Mouse (Mus musculus) small intestine, adult 2 months (tissue): ENCODE data around the gene Hist1h4m. TPM values are rescaled to one million over a fixed set of nuclear protein-coding genes. Genes with fewer than 3 reads are reported as not detected.
"Not testable (repeated sequence)": the region's sequence is repeated elsewhere in the genome, so short reads cannot be mapped to it uniquely, and the experiment has no call there.

Experiments used
- H3K27ac ChIP-seq: fragments of 200-500 bp; 2 replicates; pipeline ENCODE4 v1.5.1; 2012; ENCODE audit warnings: low read depth, low read length, control low read depth, inconsistent platforms; ENCODE audit not compliant: insufficient read depth
- H3K27me3 ChIP-seq: fragments of 200-500 bp; 2 replicates; pipeline ENCODE4 v1.6.1; 2012; ENCODE audit warnings: mild to moderate bottlenecking, moderate library complexity, low read length, inconsistent platforms; ENCODE audit not compliant: control insufficient read depth, insufficient read depth
- H3K36me3 ChIP-seq: fragments of 200-500 bp; 2 replicates; pipeline ENCODE4 v1.6.1; 2012; ENCODE audit warnings: mild to moderate bottlenecking, low read length, control low read depth, inconsistent platforms; ENCODE audit not compliant: control insufficient read depth, insufficient read depth
- H3K4me1 ChIP-seq: fragments of 200-500 bp; 2 replicates; pipeline ENCODE4 v1.6.1; 2012; ENCODE audit warnings: low read length, inconsistent platforms, mixed read lengths; ENCODE audit not compliant: control insufficient read depth, insufficient read depth, insufficient read length
- H3K4me3 ChIP-seq: fragments of 200-500 bp; 2 replicates; pipeline ENCODE4 v1.5.1; 2012; ENCODE audit warnings: low read depth, mild to moderate bottlenecking, control low read depth, inconsistent platforms, low read length, moderate library complexity
- CTCF ChIP-seq: fragments of 200-500 bp; IDR thresholded peaks from 2 replicates; pipeline ENCODE4 v1.5.1; 2012; ENCODE audit warnings: low read depth, mild to moderate bottlenecking, control low read depth, inconsistent platforms, low read length, moderate library complexity, mixed read lengths; ENCODE audit not compliant: insufficient replicate concordance, insufficient read length; ENCODE audit errors: extremely low read depth
- POLR2A ChIP-seq: fragments of 200-500 bp; IDR thresholded peaks from 2 replicates; pipeline ENCODE4 v1.6.1; 2012; ENCODE audit warnings: low read depth, mild to moderate bottlenecking, control low read depth, inconsistent platforms, low read length, moderate library complexity
- WGBS: fragments of 180-500 bp; shearing (Covaris S2); methylation state at CpG from one replicate; pipeline ENCODE4 v1.1.7; 2018; 5-methylcytosine and 5-hydroxymethylcytosine counted together
- polyA plus RNA-seq: library from polyadenylated mRNA; depleted of rRNA; stranded (reverse); fragments of >200 nt; gene quantifications from 2 replicates; pipeline ENCODE4 v1.2.3, GENCODE M21; 2012

The Hist1h4m gene
- polyA plus RNA-seq, 1 experiment: 16.0 TPM

GRCm38 (mm10) chr13:21790601-21791283 is 20.8 kb upstream of the Hist1h4m start:
- Histone ChIP-seq H3K4me3 (peak overlapping the region; percentile 35), H3K36me3 (no peaks in the 10 kb centered on the region), H3K27me3 (no peaks in the 10 kb centered on the region), H3K4me1 (no peaks in the 10 kb centered on the region), H3K27ac (no peak overlapping the region)
- 12% methylated on average over 18 of the region's 18 CpGs for WGBS
- TF ChIP-seq POLR2A (no peak), CTCF (no peak)

GRCm38 (mm10) chr13:21795584-21795983 is 16.0 kb upstream of the Hist1h4m start:
- WGBS: 92% methylated on average over 7 of the region's 7 CpGs
- no peak for TF ChIP-seq CTCF
- TF ChIP-seq POLR2A: no peak
- H3K36me3 ChIP-seq: no peaks in the 10 kb centered on the region
- H3K27ac ChIP-seq: no peak overlapping the region
- H3K4me3 ChIP-seq: no peak overlapping the region
- no peaks in the 10 kb centered on the region for H3K4me1 ChIP-seq
- no peaks in the 10 kb centered on the region for H3K27me3 ChIP-seq

GRCm38 (mm10) chr13:21797163-21797562 is 14.4 kb upstream of the Hist1h4m start:
- H3K4me1 ChIP-seq, H3K36me3 ChIP-seq, H3K27ac ChIP-seq, H3K4me3 ChIP-seq, H3K27me3 ChIP-seq: not testable (repeated sequence)

- no CpG with 5 or more reads among the region's 4 CpGs for WGBS
- not testable (repeated sequence) for H3K27ac ChIP-seq, H3K4me1 ChIP-seq, H3K27me3 ChIP-seq, H3K36me3 ChIP-seq, H3K4me3 ChIP-seq
Observed at GRCm38 (mm10) chr13:21803058-21803457, 8.5 kb upstream of the Hist1h4m start.

GRCm38 (mm10) chr13:21810073-21810472 is 1.5 kb upstream of the Hist1h4m start, which contains the start of the genes Hist1h2bq and Hist1h2ao:
Hist1h2bq (minus strand) TSS chr13:21810197.
Hist1h2ao (plus strand) TSS chr13:21810465.
- H3K4me3 ChIP-seq, H3K4me1 ChIP-seq, H3K36me3 ChIP-seq, H3K27me3 ChIP-seq, H3K27ac ChIP-seq: not testable (repeated sequence)
- no CpG with 5 or more reads among the region's 23 CpGs for WGBS

GRCm38 (mm10) chr13:21811074-21811473 is 472 bp upstream of the Hist1h4m start:
- H3K36me3 ChIP-seq, H3K4me1 ChIP-seq: not testable (repeated sequence)
- WGBS: no CpG with 5 or more reads among the region's 8 CpGs

GRCm38 (mm10) chr13:21812092-21812491 is 546 bp downstream of the Hist1h4m start:
- H3K36me3 ChIP-seq, H3K4me1 ChIP-seq, H3K27me3 ChIP-seq: not testable (repeated sequence)
- WGBS: under 1% methylated on average over 14 of the region's 14 CpGs
- Histone ChIP-seq H3K27ac (peak overlapping the region; percentile 62; the same call in 1 of the 2 replicates), H3K4me3 (peak overlapping the region; percentile 46)

More at GRCm38 (mm10) chr13:21811074-21811473, 472 bp upstream of the Hist1h4m start:
- not testable (repeated sequence) for H3K27me3 ChIP-seq, H3K4me3 ChIP-seq, H3K27ac ChIP-seq

GRCm38 (mm10) chr13:21820082-21820890 is 8.7 kb downstream of the Hist1h4m start:
- not testable (repeated sequence) for H3K27ac ChIP-seq
- 60% methylated on average over 7 of the region's 16 CpGs for WGBS

More at GRCm38 (mm10) chr13:21820082-21820890, 8.7 kb downstream of the Hist1h4m start:
- H3K27me3 ChIP-seq, H3K4me1 ChIP-seq, H3K4me3 ChIP-seq, H3K36me3 ChIP-seq: not testable (repeated sequence)
